Mouse (Mus musculus) heart, postnatal 4 days (tissue): ENCODE results near the gene Lao1. TPM values are rescaled to one million over a fixed set of nuclear protein-coding genes. Genes with fewer than 3 reads are reported as not detected.

Experiments used
- DNase-seq: peaks from one replicate; pipeline ENCODE4 v3.0.0; 2021
- total RNA-seq, 2 experiments: library from RNA; stranded (reverse); gene quantifications; 2 replicates each; pipeline ENCODE4 v1.2.3; 2021

Lao1 gene
- total RNA-seq, 2 experiments from 2014 or later = not detected

DNA sequence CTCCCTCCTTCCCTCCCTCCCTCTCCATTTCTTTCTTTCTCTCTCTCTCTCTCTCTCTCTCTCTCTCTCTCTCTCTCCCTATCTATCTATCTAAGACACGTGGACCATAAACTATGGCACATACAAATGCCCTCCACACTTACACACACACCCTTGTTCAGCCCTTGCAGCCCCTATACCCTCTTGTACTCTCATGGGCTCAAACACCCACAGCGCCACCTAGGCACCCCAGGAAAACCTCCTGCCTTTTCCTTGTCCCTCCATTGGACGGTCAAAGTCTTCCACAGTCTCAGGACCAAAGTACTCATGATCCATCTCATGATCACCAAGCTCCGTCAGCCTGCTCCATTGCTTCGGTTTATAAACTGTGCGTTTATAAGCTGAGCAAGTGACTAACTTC, 54.2 kb downstream of the Lao1 start:
- DNase-seq = no peak

DNA sequence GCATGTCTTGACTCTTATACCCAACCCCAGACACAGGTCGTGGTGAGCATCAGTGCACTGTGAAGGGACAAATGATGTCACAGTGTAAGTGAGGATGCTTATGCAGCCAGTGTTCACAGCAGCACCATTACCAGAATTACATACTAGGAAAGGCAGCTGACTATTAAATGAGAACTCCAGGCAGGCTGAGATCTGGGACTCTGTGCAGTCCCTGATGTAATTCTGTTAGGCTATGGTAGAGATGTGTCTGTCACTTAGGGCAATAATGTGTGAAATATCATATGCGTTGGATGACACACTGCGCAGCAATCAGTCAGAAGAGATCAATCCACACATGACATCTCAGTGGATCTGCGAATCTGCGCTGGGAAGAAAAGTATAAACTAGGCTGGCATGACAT, 55.7 kb downstream of the Lao1 start:
- DNase-seq = no peak

Other genes starting within 250 kb of the Lao1 start
- not detected for gene Olfr1340, start 241.4 kb upstream of the Lao1 start, total RNA-seq
- not detected for gene Olfr1339, start 229.4 kb upstream of the Lao1 start, total RNA-seq
- gene Olfr1338, start 202.8 kb upstream of the Lao1 start, total RNA-seq = not detected
- gene Olfr1337, start 179.0 kb upstream of the Lao1 start, total RNA-seq = not detected
- gene Olfr1335, start 151.6 kb upstream of the Lao1 start, total RNA-seq = not detected
- gene Olfr1333, start 125.3 kb upstream of the Lao1 start, total RNA-seq = not detected
- not detected for gene Olfr1331, start 96.9 kb upstream of the Lao1 start, total RNA-seq
- gene Olfr1330, start 73.0 kb upstream of the Lao1 start, total RNA-seq = not detected
- gene Olfr1329, start 44.1 kb upstream of the Lao1 start, total RNA-seq = not detected
- not detected for gene Olfr1328, start 23.0 kb upstream of the Lao1 start, total RNA-seq
- 10 to 100 TPM; 15.2 to 16.2 TPM for gene Slc2a1, start 147.1 kb downstream of the Lao1 start, total RNA-seq
- gene Zfp691, start 212.6 kb downstream of the Lao1 start, total RNA-seq = 10 to 100 TPM; 13.2 to 17.7 TPM
- gene Ermap, start 228.4 kb downstream of the Lao1 start, total RNA-seq = under 1 TPM; 0.21 to 0.32 TPM
- 10 to 100 TPM; 42.8 to 43.2 TPM for gene Svbp, start 233.7 kb downstream of the Lao1 start, total RNA-seq